Mouse (Mus musculus) midbrain, embryonic 12.5 days (tissue): ENCODE measurements around the gene Hnrnpa2b1. TPM values are rescaled to one million over a fixed set of nuclear protein-coding genes. Genes with fewer than 3 reads are reported as not detected.
A peak's percentile ranks its signal among the peaks of the same experiment; 100 is the strongest.

ENCODE experiments used
- ATAC-seq: fragments of 200-750 bp; cut with Nextera tagmentation; 2 replicates; pipeline ENCODE4 v1.8.0; 2017; ENCODE audit warnings: low read depth, moderate TSS enrichment, moderate library complexity; ENCODE audit not compliant: low FRiP score
- H3K27ac ChIP-seq: fragments of 300-500 bp; sonication (generic); replicated peaks from 2 replicates; pipeline ENCODE4 v1.5.1; 2016; ENCODE audit warnings: mild to moderate bottlenecking
- H3K27me3 ChIP-seq: fragments of 300-500 bp; sonication (generic); 2 replicates; pipeline ENCODE4 v1.6.1; 2016; ENCODE audit warnings: mild to moderate bottlenecking
- H3K36me3 ChIP-seq: fragments of 300-500 bp; sonication (generic); 2 replicates; pipeline ENCODE4 v1.6.1; 2016
- H3K4me1 ChIP-seq: fragments of 300-500 bp; sonication (generic); 2 replicates; pipeline ENCODE4 v1.6.1; 2016
- H3K4me2 ChIP-seq: fragments of 300-500 bp; sonication (generic); replicated peaks from 2 replicates; pipeline ENCODE4 v1.6.1; 2016; ENCODE audit warnings: mild to moderate bottlenecking, moderate library complexity
- H3K4me3 ChIP-seq: fragments of 300-500 bp; sonication (generic); 2 replicates; pipeline ENCODE4 v1.5.1; 2016; ENCODE audit warnings: mild to moderate bottlenecking
- H3K9ac ChIP-seq: fragments of 300-500 bp; sonication (generic); replicated peaks from 2 replicates; pipeline ENCODE4 v1.6.1; 2016; ENCODE audit warnings: mild to moderate bottlenecking, moderate library complexity
- H3K9me3 ChIP-seq: fragments of 300-500 bp; sonication (generic); 2 replicates; pipeline ENCODE4 v1.6.1; 2016; ENCODE audit warnings: mild to moderate bottlenecking
- WGBS: fragments of 180-500 bp; shearing (Covaris S2); methylation state at CpG from one replicate; pipeline ENCODE4 v1.1.7; 2016; 5-methylcytosine and 5-hydroxymethylcytosine counted together
- polyA plus RNA-seq: library from polyadenylated mRNA; unstranded; fragments of >200 nt; fragmentation: Nextera tagmentation; extraction: Ambion mirVana; gene quantifications from 2 replicates; pipeline ENCODE4 v1.2.1, GENCODE M21; 2016

Gene Hnrnpa2b1
- polyA plus RNA-seq, 1 experiment from 2014 or later, result 2,441 TPM

GRCm38 (mm10) chr6:51467649-51468048, 2.0 kb downstream of the Hnrnpa2b1 start:
- H3K4me3 ChIP-seq, result peak overlapping the region; percentile 84
- H3K4me2 ChIP-seq, result peak overlapping the region; percentile 62
- 2% methylated on average over 2 of the region's 2 CpGs for WGBS
- no peak for ATAC-seq
- H3K9ac ChIP-seq, result peak overlapping the region; percentile 62
- no peaks in the 10 kb centered on the region for H3K9me3 ChIP-seq
- H3K4me1 ChIP-seq, result peaks cover 34% of the 10 kb centered on the region
- H3K36me3 ChIP-seq, result peaks cover 46% of the 10 kb centered on the region
- no peaks in the 10 kb centered on the region for H3K27me3 ChIP-seq
- H3K27ac ChIP-seq, result no peak overlapping the region

GRCm38 (mm10) chr6:51460363-51460762, 9.3 kb downstream of the Hnrnpa2b1 start:
- H3K9me3 ChIP-seq, result no peaks in the 10 kb centered on the region
- no peaks in the 10 kb centered on the region for H3K27me3 ChIP-seq
- no peak overlapping the region for H3K9ac ChIP-seq
- no peak overlapping the region for H3K4me2 ChIP-seq
- no peak overlapping the region for H3K4me3 ChIP-seq
- peaks cover 64% of the 10 kb centered on the region for H3K36me3 ChIP-seq
- H3K4me1 ChIP-seq, result peaks cover 8% of the 10 kb centered on the region; the same call in 1 of the 2 replicates
- no peak for ATAC-seq
- H3K27ac ChIP-seq, result no peak overlapping the region
- 88% methylated on average over 3 of the region's 3 CpGs for WGBS

GRCm38 (mm10) chr6:51460021-51460360, 9.7 kb downstream of the Hnrnpa2b1 start:
- Histone ChIP-seq H3K9ac (no peak overlapping the region), H3K27ac (no peak overlapping the region), H3K27me3 (no peaks in the 10 kb centered on the region), H3K36me3 (peaks cover 61% of the 10 kb centered on the region), H3K4me2 (no peak overlapping the region), H3K9me3 (no peaks in the 10 kb centered on the region), H3K4me3 (no peak overlapping the region), H3K4me1 (peaks cover 8% of the 10 kb centered on the region; the same call in 1 of the 2 replicates)
- WGBS, result 80% methylated on average over 4 of the region's 4 CpGs
- no peak for ATAC-seq

- Histone ChIP-seq H3K4me3 (no peak overlapping the region), H3K4me2 (no peak overlapping the region), H3K27me3 (no peaks in the 10 kb centered on the region), H3K4me1 (peaks cover 8% of the 10 kb centered on the region; the same call in 1 of the 2 replicates), H3K36me3 (peaks cover 56% of the 10 kb centered on the region), H3K9ac (no peak overlapping the region), H3K27ac (no peak overlapping the region), H3K9me3 (no peaks in the 10 kb centered on the region)
- ATAC-seq, result peak; percentile 55
- 48% methylated on average over 5 of the region's 5 CpGs for WGBS
These were observed 10.2 kb downstream of the Hnrnpa2b1 start for GRCm38 (mm10) chr6:51459313-51460020.

GRCm38 (mm10) chr6:51458925-51459312, 10.8 kb downstream of the Hnrnpa2b1 start:
- Histone ChIP-seq H3K27ac (no peak overlapping the region), H3K4me1 (peaks cover 6% of the 10 kb centered on the region; the same call in 1 of the 2 replicates), H3K9ac (no peak overlapping the region), H3K4me2 (no peak overlapping the region), H3K27me3 (no peaks in the 10 kb centered on the region), H3K9me3 (no peaks in the 10 kb centered on the region), H3K4me3 (no peak overlapping the region), H3K36me3 (peaks cover 52% of the 10 kb centered on the region)
- WGBS, result 27% methylated on average over 2 of the region's 2 CpGs
- ATAC-seq, result peak; percentile 60

- no peak overlapping the region for H3K4me2 ChIP-seq
- H3K9ac ChIP-seq, result no peak overlapping the region
- no peaks in the 10 kb centered on the region for H3K27me3 ChIP-seq
- peaks cover 42% of the 10 kb centered on the region for H3K36me3 ChIP-seq
- 89% methylated on average over 8 of the region's 8 CpGs for WGBS
- no peak overlapping the region for H3K27ac ChIP-seq
- no peaks in the 10 kb centered on the region for H3K9me3 ChIP-seq
- 0 out of 2 replicates have a peak, but pooled peaks cover 2% of the 10 kb centered on the region for H3K4me1 ChIP-seq
- no peak for ATAC-seq
- H3K4me3 ChIP-seq, result no peak overlapping the region
These were observed 11.8 kb downstream of the Hnrnpa2b1 start for GRCm38 (mm10) chr6:51457770-51458387.

GRCm38 (mm10) chr6:51457283-51457682, 12.4 kb downstream of the Hnrnpa2b1 start:
- WGBS, result 82% methylated on average over 3 of the region's 3 CpGs
- no peak overlapping the region for H3K4me2 ChIP-seq
- H3K36me3 ChIP-seq, result peaks cover 39% of the 10 kb centered on the region
- H3K9me3 ChIP-seq, result no peaks in the 10 kb centered on the region
- no peak overlapping the region; the same call in 1 of the 2 replicates for H3K27ac ChIP-seq
- no peak for ATAC-seq
- 0 out of 2 replicates have a peak, but pooled peaks cover 2% of the 10 kb centered on the region for H3K4me1 ChIP-seq
- no peaks in the 10 kb centered on the region for H3K27me3 ChIP-seq
- H3K4me3 ChIP-seq, result no peak overlapping the region
- no peak overlapping the region for H3K9ac ChIP-seq

- Histone ChIP-seq H3K4me3 (no peak overlapping the region), H3K27ac (no peak overlapping the region), H3K27me3 (no peaks in the 10 kb centered on the region), H3K4me1 (0 out of 2 replicates have a peak, but pooled peaks cover 2% of the 10 kb centered on the region), H3K9ac (no peak overlapping the region), H3K36me3 (peaks cover 30% of the 10 kb centered on the region), H3K9me3 (no peaks in the 10 kb centered on the region), H3K4me2 (no peak overlapping the region)
- WGBS, result 78% methylated on average over 1 of the region's 1 CpGs
- no peak for ATAC-seq
These were observed 13.5 kb downstream of the Hnrnpa2b1 start for GRCm38 (mm10) chr6:51456198-51456597.

GRCm38 (mm10) chr6:51454949-51455348, 14.7 kb downstream of the Hnrnpa2b1 start:
- WGBS, result 72% methylated on average over 3 of the region's 3 CpGs
- H3K4me3 ChIP-seq, result no peak overlapping the region
- peaks cover 21% of the 10 kb centered on the region for H3K36me3 ChIP-seq
- H3K4me1 ChIP-seq, result 0 out of 2 replicates have a peak, but pooled peaks cover 2% of the 10 kb centered on the region
- H3K27me3 ChIP-seq, result no peaks in the 10 kb centered on the region
- H3K4me2 ChIP-seq, result no peak overlapping the region
- no peaks in the 10 kb centered on the region for H3K9me3 ChIP-seq
- H3K9ac ChIP-seq, result no peak overlapping the region
- H3K27ac ChIP-seq, result no peak overlapping the region
- ATAC-seq, result no peak

GRCm38 (mm10) chr6:51452927-51453503, 16.7 kb downstream of the Hnrnpa2b1 start:
- Histone ChIP-seq H3K4me2 (no peak overlapping the region), H3K4me3 (no peak overlapping the region)
- ATAC-seq, result no peak

GRCm38 (mm10) chr6:51442191-51442835, 27.4 kb downstream of the Hnrnpa2b1 start:
- Histone ChIP-seq H3K4me3 (no peak overlapping the region), H3K27me3 (no peaks in the 10 kb centered on the region; the same call in none of the 2 replicates), H3K4me1 (no peaks in the 10 kb centered on the region), H3K9me3 (no peaks in the 10 kb centered on the region), H3K27ac (no peak overlapping the region), H3K4me2 (no peak overlapping the region), H3K36me3 (no peaks in the 10 kb centered on the region), H3K9ac (no peak overlapping the region)
- no peak for ATAC-seq
- 73% methylated on average over 9 of the region's 9 CpGs for WGBS

More at GRCm38 (mm10) chr6:51452927-51453503, 16.7 kb downstream of the Hnrnpa2b1 start:
- Histone ChIP-seq H3K27ac (no peak overlapping the region), H3K9me3 (no peaks in the 10 kb centered on the region), H3K36me3 (peaks cover 10% of the 10 kb centered on the region), H3K9ac (no peak overlapping the region), H3K27me3 (no peaks in the 10 kb centered on the region), H3K4me1 (0 out of 2 replicates have a peak, but pooled peaks cover 2% of the 10 kb centered on the region)
- WGBS, result 71% methylated on average over 7 of the region's 7 CpGs
